Mouse (Mus musculus): Measurements from ENCODE around the gene Mplkip. TPM values are rescaled to one million over a fixed set of nuclear protein-coding genes. Genes with fewer than 3 reads are reported as not detected.
A peak's percentile ranks its signal among the peaks of the same experiment; 100 is the strongest.

The Mplkip gene
- 4.7 and 6.8 TPM in 2 replicates for polyA plus RNA-seq (2012; rRNA removed)

- under 1% methylated on average over 66 of the region's 66 CpGs for WGBS
- DNase-seq (ENCODE audit: low read depth, low spot score), result peak; percentile 100
These were observed at the start of gene Mplkip, which contains the start of gene Sugct for GRCm38 (mm10) chr13:17694911-17695699. Mplkip (plus strand) TSS chr13:17695192. Sugct (minus strand) TSS chr13:17695553.

GRCm38 (mm10) chr13:17667380-17667779 is 27.6 kb upstream of the Mplkip start:
- no peak for DNase-seq (ENCODE audit: low read depth, low spot score)
- WGBS, result 64% methylated on average over 1 of the region's 1 CpGs

GRCm38 (mm10) chr13:17671122-17671521 is 23.9 kb upstream of the Mplkip start:
- WGBS, result 44% methylated on average over 1 of the region's 1 CpGs
- DNase-seq (ENCODE audit: low read depth, low spot score), result no peak

GRCm38 (mm10) chr13:17689461-17689860 is 5.5 kb upstream of the Mplkip start:
- DNase-seq (ENCODE audit: low read depth, low spot score), result no peak

- DNase-seq (ENCODE audit: low read depth, low spot score), result no peak
These were observed 4.3 kb upstream of the Mplkip start for GRCm38 (mm10) chr13:17690686-17691085.

- no peak for DNase-seq (ENCODE audit: low read depth, low spot score)
- WGBS, result 23% methylated on average over 1 of the region's 1 CpGs
These were observed 3.6 kb upstream of the Mplkip start for GRCm38 (mm10) chr13:17691436-17691835.

GRCm38 (mm10) chr13:17693816-17694215 is 1.2 kb upstream of the Mplkip start:
- peak; percentile 40 for DNase-seq (ENCODE audit: low read depth, low spot score)
- 33% methylated on average over 5 of the region's 5 CpGs for WGBS

GRCm38 (mm10) chr13:17694414-17694813 is 578 bp upstream of the Mplkip start:
- 1% methylated on average over 21 of the region's 25 CpGs for WGBS
- DNase-seq (ENCODE audit: low read depth, low spot score), result peak; percentile 28

- WGBS, result 2% methylated on average over 7 of the region's 7 CpGs
- no peak for DNase-seq (ENCODE audit: low read depth, low spot score)
These were observed 1.0 kb downstream of the Mplkip start for GRCm38 (mm10) chr13:17695898-17696580.

GRCm38 (mm10) chr13:17700090-17700715 is 5.2 kb downstream of the Mplkip start:
- no peak for DNase-seq (ENCODE audit: low read depth, low spot score)
- 73% methylated on average over 3 of the region's 3 CpGs for WGBS

GRCm38 (mm10) chr13:17701322-17701721 is 6.3 kb downstream of the Mplkip start:
- no peak for DNase-seq (ENCODE audit: low read depth, low spot score)

GRCm38 (mm10) chr13:17702311-17702710 is 7.3 kb downstream of the Mplkip start:
- DNase-seq (ENCODE audit: low read depth, low spot score), result no peak

- no peak for DNase-seq (ENCODE audit: low read depth, low spot score)
- WGBS, result 51% methylated on average over 6 of the region's 6 CpGs
These were observed 10.3 kb downstream of the Mplkip start for GRCm38 (mm10) chr13:17705188-17705826.

GRCm38 (mm10) chr13:17708784-17709311 is 13.9 kb downstream of the Mplkip start:
- DNase-seq (ENCODE audit: low read depth, low spot score), result no peak
- WGBS, result 84% methylated on average over 5 of the region's 5 CpGs

GRCm38 (mm10) chr13:17717357-17717756 is 22.4 kb downstream of the Mplkip start:
- WGBS, result 50% methylated on average over 1 of the region's 1 CpGs
- DNase-seq (ENCODE audit: low read depth, low spot score), result no peak

GRCm38 (mm10) chr13:17727922-17728321 is 32.9 kb downstream of the Mplkip start:
- WGBS, result 89% methylated on average over 4 of the region's 4 CpGs
- DNase-seq (ENCODE audit: low read depth, low spot score), result no peak

GRCm38 (mm10) chr13:17728798-17729197 is 33.8 kb downstream of the Mplkip start:
- DNase-seq (ENCODE audit: low read depth, low spot score), result no peak
- WGBS, result 87% methylated on average over 3 of the region's 3 CpGs
